Mouse (Mus musculus) megakaryocyte-erythroid progenitor cell, adult 5-6 weeks (primary cell): ENCODE data around the gene Znrf4. TPM values are rescaled to one million over a fixed set of nuclear protein-coding genes. Genes with fewer than 3 reads are reported as not detected.

Source experiments
- ATAC-seq: replicated peaks from 2 replicates; pipeline ENCODE4 v1.8.0; 2016; ENCODE audit warnings: mild to moderate bottlenecking, inconsistent platforms; ENCODE audit not compliant: severe bottlenecking, poor library complexity, low FRiP score, low TSS enrichment
- total RNA-seq, 2 experiments: library from RNA; stranded (forward) in 1 of 2; stranded (reverse) in 1 of 2; fragments of 200-1000, 215-1000 nt in 1 of 2; fragments of >200 nt in 1 of 2; fragmentation: Nextera tagmentation in 1 of 2; gene quantifications; 2 replicates each; pipeline ENCODE4 v1.2.3; 2014 to 2017

Gene Znrf4
- not detected in 2 replicates for total RNA-seq (2014; fragmentation: Nextera tagmentation)
- total RNA-seq (2017): not detected in 2 replicates

GRCm38 (mm10) chr17:56512310-56512709 is at the start of gene Znrf4:
Znrf4 (minus strand) TSS chr17:56512431.
- ATAC-seq: no peak

GRCm38 (mm10) chr17:56561866-56562265 is 49.6 kb upstream of the Znrf4 start:
- no peak for ATAC-seq

DNA sequence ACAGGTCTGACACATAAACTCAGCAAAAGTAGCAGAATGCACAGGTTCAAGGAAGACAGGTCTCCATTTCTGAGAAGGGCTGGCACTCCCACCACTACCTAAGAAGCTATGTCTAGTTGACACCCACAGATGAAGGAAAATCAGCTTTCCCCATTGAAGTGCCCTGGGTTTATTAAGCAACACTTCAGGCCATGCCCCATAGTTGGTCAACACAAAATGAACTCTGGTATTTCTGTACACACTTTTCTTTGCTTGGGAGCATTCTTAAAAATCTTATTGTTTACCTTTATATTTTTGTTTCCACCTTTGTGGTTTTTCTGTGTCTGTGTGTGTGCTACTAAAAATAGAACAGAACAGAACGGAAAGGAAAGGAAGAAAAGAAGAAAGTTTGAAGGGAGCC is 47.9 kb upstream of the Znrf4 start:
- no peak for ATAC-seq

GRCm38 (mm10) chr17:56559386-56559785 is 47.2 kb upstream of the Znrf4 start:
- peak; percentile 46; the same call in 1 of the 2 replicates for ATAC-seq

DNA sequence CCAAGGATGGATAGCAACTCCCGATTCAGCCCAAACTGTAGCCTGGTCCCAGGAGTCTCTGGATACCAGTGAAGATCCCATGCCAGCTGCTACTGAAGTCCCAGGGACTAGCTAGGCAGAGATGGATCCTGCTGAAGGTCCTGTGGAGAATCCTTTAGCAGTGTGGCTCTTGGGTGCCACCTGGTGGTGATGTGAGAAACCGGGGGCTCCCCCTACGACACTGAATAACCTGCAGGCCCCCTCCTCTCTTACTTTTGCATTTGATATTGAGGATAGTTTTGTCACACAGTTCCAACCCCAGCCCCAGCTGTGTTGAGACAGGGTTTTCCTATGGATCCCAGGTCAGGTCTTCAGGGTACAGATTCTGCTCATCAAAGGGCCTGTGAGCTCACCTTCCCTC is 46.2 kb upstream of the Znrf4 start:
- peak; percentile 54 for ATAC-seq

GRCm38 (mm10) chr17:56554122-56554551 is 41.9 kb upstream of the Znrf4 start, which contains the start of gene Gm20219:
Gm20219 (minus strand) TSS chr17:56554387.
- ATAC-seq: no peak; the same call in 1 of the 2 replicates

- peak; percentile 83 for ATAC-seq
These were observed 40.6 kb upstream of the Znrf4 start for GRCm38 (mm10) chr17:56552781-56553363.

DNA sequence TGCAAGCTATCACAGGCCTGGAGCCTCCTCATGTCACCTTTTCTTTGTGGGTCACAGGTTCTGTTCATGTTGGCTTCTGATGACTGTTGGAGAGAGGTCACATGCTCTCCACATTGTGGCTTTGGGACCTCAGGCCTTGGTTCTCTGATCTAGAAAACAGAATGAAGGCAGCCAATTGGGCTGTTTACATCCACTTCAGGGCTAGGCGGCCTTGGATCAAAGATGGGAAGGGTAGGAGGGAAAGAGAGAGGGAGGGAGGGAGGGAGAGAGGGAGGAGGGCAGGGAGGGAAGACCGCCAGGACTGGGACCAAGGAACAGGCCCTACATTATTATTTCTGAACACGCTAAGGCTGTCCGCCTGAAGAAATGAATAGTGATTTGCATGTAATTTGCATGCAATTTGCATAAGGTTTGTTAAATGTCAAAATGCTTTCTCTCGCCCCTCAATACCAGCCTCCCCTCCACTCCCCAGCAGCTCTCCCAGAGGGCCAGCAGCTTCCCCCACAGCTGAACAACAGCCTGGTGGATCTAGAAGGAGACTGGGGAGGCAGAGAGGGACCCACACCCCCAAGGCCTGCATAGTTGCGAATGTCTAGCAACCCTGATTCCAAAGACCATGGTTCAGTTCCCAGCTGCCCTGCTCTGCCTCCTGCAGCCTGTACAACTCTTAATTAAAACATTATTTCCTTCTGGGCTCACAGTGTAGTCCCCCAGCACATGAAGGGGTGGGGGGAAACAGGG is 39.8 kb upstream of the Znrf4 start:
- ATAC-seq: no peak

DNA sequence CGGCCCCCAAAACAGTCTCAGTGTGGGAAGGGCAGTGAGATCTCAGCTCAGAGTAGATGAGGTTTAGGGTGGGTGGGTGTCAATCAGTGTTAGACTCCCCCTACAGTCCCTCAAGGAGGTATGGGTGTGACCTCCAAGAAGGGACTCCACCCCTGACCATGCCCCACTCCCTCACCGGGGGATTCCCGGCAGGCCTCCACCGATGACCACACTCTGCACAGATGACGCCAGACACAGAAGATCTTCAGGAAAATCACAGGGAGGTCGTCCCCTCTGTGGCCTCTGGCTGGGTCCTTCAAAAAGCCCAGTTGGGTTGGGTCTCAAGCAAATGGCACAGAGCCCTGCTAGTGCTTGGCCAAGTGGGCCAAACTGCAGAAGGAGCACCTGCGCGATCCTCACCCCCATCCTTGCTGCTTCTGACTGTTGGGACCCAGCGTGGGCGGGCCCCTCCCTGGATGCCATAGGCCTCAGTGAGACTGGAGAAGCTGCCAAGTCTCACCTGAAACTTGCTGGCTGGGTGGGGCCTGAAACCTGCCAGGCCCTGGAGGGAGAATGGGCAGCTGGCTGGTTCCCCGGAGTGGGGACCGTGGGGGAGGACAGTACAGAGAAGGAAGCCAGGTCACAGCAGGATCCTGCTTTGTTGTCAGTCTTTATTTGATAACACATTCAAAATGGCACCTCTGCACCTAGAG is 38.7 kb upstream of the Znrf4 start:
- ATAC-seq: no peak

GRCm38 (mm10) chr17:56548605-56549105 is 36.4 kb upstream of the Znrf4 start:
- ATAC-seq: no peak

DNA sequence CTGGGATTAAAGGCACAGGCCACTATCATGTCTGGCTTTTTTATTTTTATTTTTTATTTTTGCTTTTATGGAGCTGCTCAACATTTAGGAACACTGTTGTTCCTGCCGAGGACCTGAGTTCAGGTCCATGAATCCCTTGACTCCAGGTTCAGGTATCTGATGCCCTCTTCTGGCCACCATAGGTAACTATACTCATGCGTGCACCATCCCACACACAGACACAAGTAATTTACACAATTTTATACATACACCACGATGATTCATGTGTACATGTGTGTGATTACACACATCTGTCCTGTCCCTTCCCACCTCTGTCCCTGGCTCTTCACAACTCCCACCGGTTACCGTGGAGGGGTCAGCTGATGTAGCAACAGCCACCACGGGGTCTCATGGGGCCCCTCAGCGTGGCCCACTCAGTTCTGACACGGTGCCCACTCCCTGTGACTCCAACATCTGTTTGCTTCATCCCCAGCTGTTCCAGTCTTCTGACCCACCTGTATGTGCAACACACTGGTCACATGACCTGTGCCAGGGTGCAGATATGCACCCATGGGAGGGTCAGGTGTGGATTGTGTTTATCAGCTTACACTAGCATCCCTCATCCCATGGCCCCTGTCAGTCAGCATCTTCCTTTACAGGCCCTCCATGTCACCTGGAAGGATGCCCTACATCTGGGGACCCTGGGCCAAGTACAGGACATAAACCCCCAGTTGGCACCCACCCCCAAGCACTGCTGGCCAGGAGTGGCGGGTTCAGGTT is 35.8 kb upstream of the Znrf4 start:
- no peak for ATAC-seq

GRCm38 (mm10) chr17:56547116-56547845 is 35.0 kb upstream of the Znrf4 start:
- no peak for ATAC-seq

- ATAC-seq: no peak
These were observed 34.3 kb upstream of the Znrf4 start for GRCm38 (mm10) chr17:56546576-56546975.

DNA sequence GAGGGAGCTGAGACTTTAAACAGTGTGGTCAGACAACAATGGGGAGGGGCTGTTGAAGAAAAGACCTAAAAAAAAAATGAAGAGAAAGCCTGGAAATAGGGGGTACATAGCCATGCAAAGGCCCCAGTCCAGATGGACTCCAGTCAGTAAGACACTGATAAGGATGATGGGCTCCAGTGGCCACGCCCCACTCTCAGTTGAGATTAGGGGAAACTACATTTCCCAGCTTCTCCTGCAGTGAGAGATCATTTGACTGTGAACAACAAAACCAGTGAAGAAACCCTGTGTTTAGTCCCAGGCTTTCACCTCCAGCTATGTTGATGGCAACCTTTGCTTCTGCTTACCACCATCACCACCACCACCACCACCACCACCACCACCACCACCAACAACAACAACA is 33.7 kb upstream of the Znrf4 start:
- ATAC-seq: 0 out of 2 replicates have a peak, but pooled peaks have one; percentile 45

- no peak for ATAC-seq
These were observed 32.6 kb upstream of the Znrf4 start for GRCm38 (mm10) chr17:56544699-56545387.

DNA sequence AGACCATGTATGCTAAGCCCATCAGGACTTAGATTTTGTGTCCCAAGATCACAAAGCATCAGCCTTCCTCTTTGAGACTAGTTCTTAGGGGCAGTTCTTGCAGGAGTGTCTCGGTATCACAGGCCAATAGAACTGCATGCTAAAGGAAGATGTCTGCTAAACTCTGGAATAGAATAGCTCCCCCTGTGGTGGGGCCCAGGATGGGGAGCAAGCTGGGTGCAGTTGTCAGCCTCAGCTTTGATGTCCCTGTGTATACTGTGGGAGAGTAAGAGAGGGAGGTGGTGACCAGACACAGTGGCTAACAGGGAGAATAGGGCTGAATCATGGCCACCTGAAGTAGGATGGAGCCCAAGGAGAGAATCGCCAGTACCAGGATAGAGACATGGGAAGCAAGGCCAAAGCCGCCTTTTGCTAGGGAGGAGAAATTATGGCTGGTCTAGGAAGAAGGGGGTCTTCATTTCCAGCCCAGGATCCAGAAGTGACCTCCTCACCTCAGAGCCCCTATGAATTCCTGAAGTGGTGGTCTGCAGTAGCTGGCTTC is 31.5 kb upstream of the Znrf4 start:
- no peak for ATAC-seq

DNA sequence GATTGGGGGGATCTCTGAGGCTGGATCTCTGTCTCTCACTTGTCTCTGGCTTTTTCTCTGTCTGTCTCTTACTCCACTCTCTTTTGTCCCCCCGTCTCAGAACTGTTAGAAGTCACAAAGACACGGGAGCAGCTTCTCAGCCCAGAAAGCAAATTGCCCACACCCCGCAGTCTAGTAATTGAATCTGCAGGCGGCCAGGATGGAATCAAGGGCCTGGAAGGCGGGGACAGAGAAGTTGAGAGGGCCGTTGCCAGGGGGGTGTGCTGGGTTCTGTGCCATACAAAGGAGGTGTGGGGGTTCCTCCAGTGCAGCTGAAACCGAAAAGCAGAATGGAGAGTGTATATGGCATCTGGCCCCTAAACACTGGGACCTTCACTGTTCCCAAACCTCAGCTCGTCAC is 30.5 kb upstream of the Znrf4 start:
- ATAC-seq: no peak

- ATAC-seq: 0 out of 2 replicates have a peak, but pooled peaks have one; percentile 45
These were observed 28.3 kb upstream of the Znrf4 start for GRCm38 (mm10) chr17:56540562-56540975.
